8 mouse cellular contexts compared by ENCODE assay signal in genomic region chr16:13437037-13437769, GRCm38 (mm10).
DNase-seq lines count a peak whose midpoint lies in the region; ATAC-seq lines count a peak whose summit lies in the region.

No protein-coding gene starts in this region.

- peak overlapping the region; percentile 84 for H3K27ac ChIP-seq in intestine, embryonic 14.5 days (ENCODE audit: low read depth)

- no peaks in the 10 kb centered on the region for H3K27me3 ChIP-seq in intestine, embryonic 14.5 days (replicated peaks; ENCODE audit: control insufficient read depth, insufficient read depth, low read length)

- ATAC-seq in intestine, embryonic 14.5 days (replicated peaks; ENCODE audit: low FRiP score, low TSS enrichment, low read depth): peak; percentile 94
- peak; percentile 79 for ATAC-seq in megakaryocyte progenitor cell, adult 5-6 weeks (replicated peaks; ENCODE audit: poor library complexity)

- no peaks in the 10 kb centered on the region for H3K36me3 ChIP-seq in intestine, embryonic 14.5 days (ENCODE audit: control insufficient read depth, insufficient read depth, low read length)

- WGBS in intestine, embryonic 14.5 days: under 1% methylated on average over 58 of the region's 58 CpGs

- H3K9ac ChIP-seq in intestine, embryonic 14.5 days (ENCODE audit: low read length): peak overlapping the region; percentile 74

- intact Hi-C loops in left cerebral cortex, postnatal 10 days (cut with DNase I): loop anchor here (10.0 kb wide), 1 partner anchor 298 kb away; the partner anchor contains the start of gene Pla2g10

- H3K4me1 ChIP-seq in intestine, embryonic 14.5 days (replicated peaks; ENCODE audit: control insufficient read depth, insufficient read depth, low read length): 0 out of 2 replicates have a peak, but pooled peaks cover 4% of the 10 kb centered on the region

- peak overlapping the region; percentile 73 for H3K4me2 ChIP-seq in intestine, embryonic 14.5 days (ENCODE audit: low read length)

- no peaks in the 10 kb centered on the region for H3K9me3 ChIP-seq in intestine, embryonic 14.5 days (ENCODE audit: control insufficient read depth, low read length)

- peak; percentile 98 for DNase-seq in adrenal gland, adult 2 months
- DNase-seq in embryo, embryonic 11 days: peak; percentile 98
- DNase-seq in gastrocnemius, postnatal 25 days: peak; percentile 94
- DNase-seq in intestine, embryonic 14.5 days (ENCODE audit: low spot score): peak; percentile 100
- DNase-seq in left cerebral cortex, postnatal 10 days (ENCODE audit: extremely low spot score in 1 of 2, low spot score in 2 of 2): peak; percentile 94 to 97
- peak; percentile 97 for DNase-seq in right cerebral cortex, postnatal 10 days (ENCODE audit: low spot score in 2 of 2)
- peak; percentile 96 for DNase-seq in urinary bladder, postnatal 14 days (ENCODE audit: low spot score)

- H3K4me3 ChIP-seq in intestine, embryonic 14.5 days (ENCODE audit: low read depth, low read length): peak overlapping the region; percentile 73

Comparison
In these comparisons a context has a peak if more than half of its experiments do, and no peak if none do; other contexts are left out.
1. Peak in every context shown above with its lines: DNase-seq, ATAC-seq, H3K4me3 ChIP-seq and H3K27ac ChIP-seq.